26 mouse cellular contexts compared by ENCODE assay signal in the genomic region with DNA sequence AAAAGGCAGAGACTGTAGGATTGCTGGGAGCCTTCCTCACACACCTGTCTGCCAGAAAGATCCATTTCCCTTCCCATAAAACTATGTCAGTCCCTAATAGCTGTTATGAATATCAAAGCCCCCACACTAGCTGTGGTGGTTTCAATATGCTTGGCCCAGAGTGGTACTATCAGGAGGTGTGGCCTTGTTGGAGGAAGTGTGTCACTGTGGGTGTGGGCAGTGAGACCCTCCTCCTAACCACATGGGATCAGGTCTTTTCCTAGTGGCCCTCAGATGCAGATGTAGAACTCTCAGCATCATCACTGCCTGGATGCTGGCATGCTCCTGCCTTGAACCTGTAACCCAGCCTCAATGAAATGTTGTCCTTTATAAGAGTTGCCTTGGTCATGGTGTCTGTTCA. TPM values are rescaled to one million over a fixed set of nuclear protein-coding genes. Genes with fewer than 3 reads are reported as not detected.
A peak's percentile ranks its signal among the peaks of the same experiment; 100 is the strongest.
DNase-seq lines count a peak whose midpoint lies in the region; ATAC-seq and TF ChIP-seq lines count a peak whose summit lies in the region.
"Had no signal": no experiment of that assay in that cellular context is flagged by ENCODE, and none has a peak within 500 bp of the region (broad histone marks: within the 10 kb centered on the region; RNA-seq: fewer than 3 reads in every experiment).

No protein-coding gene starts in this region.

- no peak for TF ChIP-seq POLR2A in heart, adult 2 months (IDR thresholded peaks at IDR 0.05; ENCODE audit: insufficient read depth, low read depth, low read length)
- TF ChIP-seq POLR2A in testis, adult 2 months (IDR thresholded peaks at IDR 0.05; ENCODE audit: control insufficient read depth, low read depth, low read length) = no peak

- H3K4me3 ChIP-seq in forebrain, embryonic 10.5 days = no peak overlapping the region
- H3K4me3 ChIP-seq in forebrain, postnatal 0 days (ENCODE audit: low read depth, low read length) = no peak overlapping the region
- H3K4me3 ChIP-seq in heart, adult 2 months = no peak overlapping the region
- no peak overlapping the region for H3K4me3 ChIP-seq in heart, embryonic 10.5 days
- no peak overlapping the region for H3K4me3 ChIP-seq in layer of hippocampus, adult 2 months
- no peak overlapping the region for H3K4me3 ChIP-seq in testis, adult 2 months (ENCODE audit: control insufficient read depth, low read depth, low read length)
- H3K4me3 ChIP-seq: embryonic facial prominence, embryonic 12.5 days; embryonic facial prominence, embryonic 15.5 days; forebrain, embryonic 12.5 days; forebrain, embryonic 15.5 days; heart, embryonic 12.5 days; heart, embryonic 15.5 days; hindbrain, embryonic 15.5 days had no signal

- no peak for TF ChIP-seq CTCF in forebrain, postnatal 0 days (IDR thresholded peaks at IDR 0.05; ENCODE audit: low read depth)
- TF ChIP-seq CTCF in heart, adult 2 months (IDR thresholded peaks at IDR 0.05) = no peak
- TF ChIP-seq CTCF in layer of hippocampus, adult 2 months (conservative IDR thresholded peaks at IDR 0.05) = no peak
- no peak for TF ChIP-seq CTCF in testis, adult 2 months (IDR thresholded peaks at IDR 0.05; ENCODE audit: control insufficient read depth, insufficient read depth, insufficient replicate concordance, low read depth, low read length)

- H3K79me2 ChIP-seq in heart, adult 2 months (replicated peaks; ENCODE audit: control insufficient read depth, insufficient read depth, low read length) = no peaks in the 10 kb centered on the region; the same call in 1 of the 2 replicates

- no peaks in the 10 kb centered on the region for H3K36me3 ChIP-seq in forebrain, embryonic 10.5 days (replicated peaks)
- H3K36me3 ChIP-seq in forebrain, postnatal 0 days (ENCODE audit: insufficient read depth) = no peaks in the 10 kb centered on the region
- H3K36me3 ChIP-seq in heart, adult 2 months (ENCODE audit: control insufficient read depth, insufficient read depth, low read length) = peaks cover 11% of the 10 kb centered on the region
- 0 out of 2 replicates have a peak, but pooled peaks cover 5% of the 10 kb centered on the region for H3K36me3 ChIP-seq in heart, embryonic 10.5 days
- H3K36me3 ChIP-seq in testis, adult 2 months (ENCODE audit: control insufficient read depth, insufficient read depth, low read length) = no peaks in the 10 kb centered on the region
- H3K36me3 ChIP-seq: embryonic facial prominence, embryonic 12.5 days; embryonic facial prominence, embryonic 15.5 days; forebrain, embryonic 12.5 days; forebrain, embryonic 15.5 days; G1E; heart, embryonic 12.5 days; heart, embryonic 15.5 days; hindbrain, embryonic 15.5 days had no signal

- ATAC-seq in forebrain, postnatal 0 days = no peak
- ATAC-seq: forebrain, embryonic 15.5 days; intestine, postnatal 0 days; Patski had no signal

- intact Hi-C loops in heart, adult 2 months (cut with DNase I) = loop anchor here (2.0 kb wide), 1 partner anchor 33 kb away; no protein-coding TSS in a partner anchor

- peaks cover 59% of the 10 kb centered on the region for H3K4me1 ChIP-seq in forebrain, embryonic 10.5 days
- peaks cover under 1% of the 10 kb centered on the region for H3K4me1 ChIP-seq in forebrain, postnatal 0 days (ENCODE audit: insufficient read depth)
- H3K4me1 ChIP-seq in heart, adult 2 months (ENCODE audit: control insufficient read depth, insufficient read depth, low read length) = peaks cover 35% of the 10 kb centered on the region
- H3K4me1 ChIP-seq in heart, embryonic 10.5 days = peaks cover 41% of the 10 kb centered on the region
- peaks cover 13% of the 10 kb centered on the region for H3K4me1 ChIP-seq in testis, adult 2 months (ENCODE audit: control insufficient read depth, insufficient read depth, low read length)

- H3K4me2 ChIP-seq in forebrain, postnatal 0 days (ENCODE audit: low read depth) = no peak overlapping the region
- H3K4me2 ChIP-seq: embryonic facial prominence, embryonic 12.5 days; embryonic facial prominence, embryonic 15.5 days; forebrain, embryonic 12.5 days; forebrain, embryonic 15.5 days; heart, embryonic 12.5 days; heart, embryonic 15.5 days; hindbrain, embryonic 15.5 days had no signal

- H3K9me3 ChIP-seq in forebrain, embryonic 10.5 days = no peaks in the 10 kb centered on the region
- H3K9me3 ChIP-seq in forebrain, postnatal 0 days (ENCODE audit: low read length) = no peaks in the 10 kb centered on the region
- H3K9me3 ChIP-seq in heart, embryonic 10.5 days = no peaks in the 10 kb centered on the region
- H3K9me3 ChIP-seq: embryonic facial prominence, embryonic 12.5 days; embryonic facial prominence, embryonic 15.5 days; forebrain, embryonic 12.5 days; forebrain, embryonic 15.5 days; G1E; heart, embryonic 12.5 days; heart, embryonic 15.5 days; hindbrain, embryonic 15.5 days had no signal

- no peak for DNase-seq in forebrain, embryonic 10.5 days (ENCODE audit: extremely low spot score, low spot score)
- no peak for DNase-seq in forebrain, postnatal 0 days
- no peak for DNase-seq in heart, adult 2 months
- DNase-seq in heart, embryonic 10.5 days (ENCODE audit: low spot score) = no peak
- DNase-seq in layer of hippocampus, adult 2 months (ENCODE audit: low spot score in 2 of 2) = no peak
- DNase-seq in layer of hippocampus, adult 9-10 months (ENCODE audit: low spot score) = no peak
- DNase-seq in testis, postnatal 14 days (ENCODE audit: low spot score) = no peak
- DNase-seq: adrenal gland, postnatal 10 days; adrenal gland, postnatal 36 days; cerebellum, adult 11 months; cerebellum, adult 2 months; cerebellum, adult 9-11 months; cerebellum, postnatal 25 days; gastrocnemius, postnatal 25 days; heart, postnatal 14 days had no signal

- H3K9ac ChIP-seq in forebrain, postnatal 0 days = no peak overlapping the region
- H3K9ac ChIP-seq in heart, adult 2 months (ENCODE audit: low read depth, low read length) = no peak overlapping the region
- H3K9ac ChIP-seq: embryonic facial prominence, embryonic 12.5 days; embryonic facial prominence, embryonic 15.5 days; forebrain, embryonic 12.5 days; forebrain, embryonic 15.5 days; heart, embryonic 12.5 days; heart, embryonic 15.5 days; hindbrain, embryonic 15.5 days had no signal

- H3K27ac ChIP-seq in forebrain, embryonic 10.5 days = peak overlapping the region; percentile 8; the same call in 1 of the 2 replicates
- no peak overlapping the region for H3K27ac ChIP-seq in forebrain, postnatal 0 days (ENCODE audit: low read depth, low read length)
- H3K27ac ChIP-seq in heart, adult 2 months = peak overlapping the region; percentile 87
- H3K27ac ChIP-seq in heart, embryonic 10.5 days = no peak overlapping the region
- peak overlapping the region; percentile 57 for H3K27ac ChIP-seq in layer of hippocampus, adult 2 months
- peak overlapping the region; percentile 30; the same call in 1 of the 2 replicates for H3K27ac ChIP-seq in testis, adult 2 months (ENCODE audit: control insufficient read depth, insufficient read depth, low read depth, low read length)
- H3K27ac ChIP-seq: embryonic facial prominence, embryonic 12.5 days; embryonic facial prominence, embryonic 15.5 days; forebrain, embryonic 12.5 days; forebrain, embryonic 15.5 days; heart, embryonic 15.5 days; hindbrain, embryonic 15.5 days had no signal

- H3K27me3 ChIP-seq in forebrain, embryonic 10.5 days (ENCODE audit: poor library complexity, severe bottlenecking) = no peaks in the 10 kb centered on the region; the same call in 1 of the 2 replicates
- H3K27me3 ChIP-seq in forebrain, postnatal 0 days (ENCODE audit: insufficient read depth, low read length) = no peaks in the 10 kb centered on the region
- H3K27me3 ChIP-seq in heart, adult 2 months (ENCODE audit: control insufficient read depth, insufficient read depth, low read length) = no peaks in the 10 kb centered on the region
- no peaks in the 10 kb centered on the region for H3K27me3 ChIP-seq in heart, embryonic 10.5 days (ENCODE audit: insufficient read depth, poor library complexity, severe bottlenecking)
- no peaks in the 10 kb centered on the region for H3K27me3 ChIP-seq in testis, adult 2 months (ENCODE audit: control insufficient read depth, insufficient read depth, low read length)
- H3K27me3 ChIP-seq: embryonic facial prominence, embryonic 12.5 days; embryonic facial prominence, embryonic 15.5 days; forebrain, embryonic 12.5 days; forebrain, embryonic 15.5 days; heart, embryonic 12.5 days; heart, embryonic 15.5 days; hindbrain, embryonic 15.5 days; Patski had no signal

- no peak for TF ChIP-seq EP300 in heart, adult 2 months (IDR thresholded peaks at IDR 0.05; ENCODE audit: insufficient read depth, low read depth, low read length)

RNA-seq across cellular contexts. Expression of gene Heg1, which starts 2.5 kb away (rescaled TPM):
- polyA plus RNA-seq in forebrain, embryonic 10.5 days (2016; fragmentation: Nextera tagmentation; extraction: Ambion mirVana) = 22.8 and 23.1 TPM in 2 replicates
- 16.2 and 19.9 TPM in 2 replicates for total RNA-seq in forebrain, postnatal 0 days (2014; rRNA removed)
- 6.2 and 8.0 TPM in 2 replicates for polyA plus RNA-seq in forebrain, postnatal 0 days (2015; fragmentation: Nextera tagmentation; extraction: Ambion mirVana)
- 100 to 1,000 TPM; 126 to 148 TPM for total RNA-seq in heart, adult 2 months (2021)
- polyA plus RNA-seq in heart, adult 2 months (2012; rRNA removed) = 60.6 and 123 TPM in 2 replicates
- polyA plus RNA-seq in heart, embryonic 10.5 days (2016; fragmentation: Nextera tagmentation; extraction: Ambion mirVana) = 26.3 and 33.0 TPM in 2 replicates
- 10 to 100 TPM; 24.6 to 28.8 TPM for total RNA-seq in layer of hippocampus, adult 2 months (2021)
- polyA plus RNA-seq in testis, adult 2 months (2012; rRNA removed) = 11.9 and 12.9 TPM in 2 replicates

Comparison
In these comparisons a context has a peak if more than half of its experiments do, and no peak if none do; other contexts are left out.
1. H3K27ac ChIP-seq: peak in forebrain, embryonic 10.5 days (single experiment), heart, adult 2 months (single experiment), layer of hippocampus, adult 2 months (single experiment) and testis, adult 2 months (single experiment); none in forebrain, postnatal 0 days (single experiment) and heart, embryonic 10.5 days (single experiment).